Mouse (Mus musculus): Measurements from ENCODE around the gene Sparc. TPM values are rescaled to one million over a fixed set of nuclear protein-coding genes. Genes with fewer than 3 reads are reported as not detected.

The Sparc gene
- polyA plus RNA-seq (2012), result not detected in 2 replicates

DNA sequence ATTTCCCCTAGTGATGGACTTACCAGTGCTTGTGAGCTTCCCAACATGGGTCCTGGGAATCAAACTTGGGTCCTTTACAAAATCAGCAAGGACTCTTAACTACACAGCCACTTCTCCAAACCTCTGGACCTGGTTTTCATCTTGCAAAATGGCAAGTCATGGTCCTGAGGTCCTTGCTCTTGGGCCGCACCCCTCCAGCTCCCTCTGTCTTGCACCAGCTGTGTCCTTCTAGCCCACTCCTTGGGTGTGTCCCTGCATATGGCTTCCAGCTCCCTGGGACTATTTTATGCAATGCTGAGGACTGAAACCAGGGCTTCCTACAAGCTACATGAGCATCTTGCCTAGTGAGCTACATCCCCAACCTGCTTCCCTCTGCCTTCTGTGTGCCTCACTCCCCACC lies at the start of gene Sparc:
Gene Sparc (minus strand): TSS at position 206 of the 400 bp plus-strand sequence.
- TF ChIP-seq GATA1 (IDR thresholded peaks at IDR 0.05; ENCODE audit: low read length), result no peak

GRCm38 (mm10) chr11:55471467-55471866 lies 48.5 kb upstream of the Sparc start:
- TF ChIP-seq GATA1 (IDR thresholded peaks at IDR 0.05; ENCODE audit: low read length), result no peak

GRCm38 (mm10) chr11:55470761-55471160 lies 47.8 kb upstream of the Sparc start:
- no peak for TF ChIP-seq GATA1 (IDR thresholded peaks at IDR 0.05; ENCODE audit: low read length)

DNA sequence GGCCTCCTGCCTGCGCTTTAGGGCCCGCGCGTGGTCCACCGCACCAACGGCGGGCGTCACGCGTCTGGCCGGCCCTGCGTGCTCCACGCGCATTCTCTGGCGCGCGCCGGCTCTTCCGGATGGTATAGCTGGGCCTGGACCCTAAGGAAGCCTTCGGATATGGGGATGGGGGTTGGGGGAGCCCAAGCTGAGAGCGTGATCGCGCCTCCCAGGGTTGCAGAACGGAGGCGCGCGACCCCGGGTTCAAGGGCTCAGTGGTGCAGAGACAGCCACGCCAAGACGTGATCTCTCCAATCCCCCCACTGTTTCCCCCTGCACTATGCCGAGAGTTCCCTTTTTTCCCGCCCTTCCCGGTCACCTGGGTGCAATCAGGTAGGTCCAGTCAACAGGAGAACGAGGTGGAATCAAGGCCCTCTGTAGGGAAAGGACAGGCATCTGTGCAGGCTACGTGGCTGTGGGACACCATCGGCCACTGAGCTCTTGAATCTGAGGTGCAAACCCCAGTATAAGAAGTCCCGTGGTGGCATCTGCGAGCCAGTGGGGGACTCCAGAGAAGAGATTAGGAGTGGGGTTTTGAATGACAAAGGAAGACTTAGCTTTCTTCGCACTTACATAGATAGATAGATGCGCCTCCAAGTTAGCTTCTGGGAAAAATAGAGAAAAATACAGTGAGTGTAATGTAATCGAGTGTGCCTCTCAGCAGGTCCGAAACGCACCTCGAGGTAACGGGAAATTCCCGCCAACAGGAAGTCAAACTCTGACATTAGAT lies 47.1 kb upstream of the Sparc start:
- no peak for TF ChIP-seq GATA1 (IDR thresholded peaks at IDR 0.05; ENCODE audit: low read length)

DNA sequence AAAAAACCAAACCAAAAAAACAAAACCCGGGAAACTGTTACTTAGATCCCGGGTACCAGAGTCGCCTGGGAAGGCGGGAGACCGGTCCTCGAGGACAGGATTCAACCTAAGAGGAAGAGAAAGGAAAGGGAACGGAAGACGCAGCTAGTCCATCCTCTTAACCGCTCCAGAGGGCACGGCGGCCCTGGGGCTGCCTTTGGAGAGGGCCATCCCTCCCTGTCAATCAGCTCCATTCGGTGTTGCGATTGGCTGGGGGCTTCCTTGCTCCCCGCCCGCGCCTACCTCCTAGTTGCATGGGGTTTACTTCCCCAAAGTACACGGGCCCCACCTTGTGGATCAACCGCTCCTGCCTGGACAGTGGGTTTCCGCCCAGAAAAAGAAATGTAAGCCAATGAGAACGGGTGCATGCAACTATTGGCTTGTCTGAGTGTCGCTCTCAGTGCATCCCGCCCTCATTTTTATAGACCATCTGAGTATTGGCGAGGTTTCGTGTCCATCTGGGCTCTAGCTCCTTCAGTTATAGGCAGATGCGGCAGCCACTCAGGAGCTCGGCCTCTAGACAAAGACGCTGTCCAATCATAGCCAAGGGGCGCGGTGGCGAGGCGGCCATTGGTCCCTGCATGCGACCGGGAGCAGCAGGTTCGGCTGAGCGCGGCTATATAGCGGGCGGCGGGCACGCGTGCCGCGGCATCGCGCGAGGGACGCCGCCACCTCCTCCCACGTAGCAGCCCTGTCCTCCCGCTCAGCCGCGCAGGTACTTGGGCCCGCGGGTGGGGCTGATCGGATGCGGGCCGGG lies 46.3 kb upstream of the Sparc start, which contains the start of gene G3bp1:
Gene G3bp1 (plus strand): TSS at position 638 of the 796 bp plus-strand sequence.
- no peak for TF ChIP-seq GATA1 (IDR thresholded peaks at IDR 0.05; ENCODE audit: low read length)

DNA sequence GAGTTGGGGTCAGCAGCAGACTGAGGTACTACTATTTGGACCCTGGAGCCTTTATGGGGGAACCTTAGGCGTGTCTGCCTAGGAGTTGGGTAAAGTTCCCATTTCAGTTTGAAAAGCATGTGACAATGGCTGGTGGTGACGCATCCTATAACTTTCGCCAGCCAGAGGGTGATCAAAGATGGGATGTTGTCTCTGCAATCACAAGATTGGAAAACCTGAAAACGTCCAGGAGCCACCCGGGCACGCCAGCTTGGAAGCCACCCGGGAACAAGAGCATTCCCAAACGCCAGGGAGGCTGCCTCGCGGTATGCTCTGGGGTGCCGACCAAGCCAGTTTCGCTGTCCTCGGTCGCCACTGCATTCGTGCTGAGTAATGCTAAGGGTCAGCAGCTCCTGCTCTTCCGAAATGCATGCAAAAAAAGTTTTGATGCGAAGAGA lies 45.6 kb upstream of the Sparc start:
- no peak for TF ChIP-seq GATA1 (IDR thresholded peaks at IDR 0.05; ENCODE audit: low read length)

GRCm38 (mm10) chr11:55468012-55468411 lies 45.0 kb upstream of the Sparc start:
- no peak for TF ChIP-seq GATA1 (IDR thresholded peaks at IDR 0.05; ENCODE audit: low read length)

GRCm38 (mm10) chr11:55465177-55465576 lies 42.2 kb upstream of the Sparc start:
- TF ChIP-seq GATA1 (IDR thresholded peaks at IDR 0.05; ENCODE audit: low read length), result no peak

GRCm38 (mm10) chr11:55464707-55465106 lies 41.7 kb upstream of the Sparc start:
- no peak for TF ChIP-seq GATA1 (IDR thresholded peaks at IDR 0.05; ENCODE audit: low read length)

GRCm38 (mm10) chr11:55462149-55462548 lies 39.2 kb upstream of the Sparc start:
- TF ChIP-seq GATA1 (IDR thresholded peaks at IDR 0.05; ENCODE audit: low read length), result no peak

- no peak for TF ChIP-seq GATA1 (IDR thresholded peaks at IDR 0.05; ENCODE audit: low read length)
Observed at GRCm38 (mm10) chr11:55461019-55461645, 38.1 kb upstream of the Sparc start, which contains the start of gene Atox1. TSS of gene Atox1 (minus strand) at chr11:55461239.

- TF ChIP-seq GATA1 (IDR thresholded peaks at IDR 0.05; ENCODE audit: low read length), result no peak
Observed at GRCm38 (mm10) chr11:55460559-55461018, 37.6 kb upstream of the Sparc start.

DNA sequence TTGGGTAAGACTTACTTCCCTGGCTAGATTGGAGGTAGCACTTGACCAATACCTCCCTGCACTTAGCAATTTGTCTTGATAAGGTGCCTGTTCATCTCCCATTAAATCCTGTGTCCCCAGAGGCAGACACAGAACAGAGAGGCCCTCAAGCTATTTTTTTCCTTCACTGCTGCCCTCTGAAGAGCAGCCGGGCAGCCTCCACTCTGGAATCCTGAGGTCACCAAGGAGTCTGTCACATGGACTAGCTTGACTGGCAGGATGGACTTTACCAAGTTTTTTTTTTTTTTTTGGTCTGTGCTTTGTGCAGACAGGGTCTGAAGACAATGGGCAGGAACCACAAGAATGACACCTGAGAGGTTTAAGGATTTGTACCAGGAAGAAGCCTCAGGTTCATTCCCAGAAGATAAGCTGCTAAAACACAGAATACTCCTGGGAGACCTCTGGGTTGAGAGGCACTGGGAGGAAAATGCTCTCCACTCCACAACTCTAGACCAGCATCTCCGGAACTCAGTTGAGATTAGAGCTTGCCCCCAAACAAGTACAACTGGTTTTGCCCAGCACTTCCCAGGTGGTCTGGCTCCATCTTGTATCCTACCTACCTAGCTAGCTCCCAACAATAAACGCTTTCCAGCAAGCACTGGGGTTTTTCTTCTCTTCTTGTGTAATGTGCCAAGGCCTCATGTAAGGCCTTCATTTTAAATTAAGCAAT lies 37.0 kb upstream of the Sparc start:
- TF ChIP-seq GATA1 (IDR thresholded peaks at IDR 0.05; ENCODE audit: low read length), result no peak

DNA sequence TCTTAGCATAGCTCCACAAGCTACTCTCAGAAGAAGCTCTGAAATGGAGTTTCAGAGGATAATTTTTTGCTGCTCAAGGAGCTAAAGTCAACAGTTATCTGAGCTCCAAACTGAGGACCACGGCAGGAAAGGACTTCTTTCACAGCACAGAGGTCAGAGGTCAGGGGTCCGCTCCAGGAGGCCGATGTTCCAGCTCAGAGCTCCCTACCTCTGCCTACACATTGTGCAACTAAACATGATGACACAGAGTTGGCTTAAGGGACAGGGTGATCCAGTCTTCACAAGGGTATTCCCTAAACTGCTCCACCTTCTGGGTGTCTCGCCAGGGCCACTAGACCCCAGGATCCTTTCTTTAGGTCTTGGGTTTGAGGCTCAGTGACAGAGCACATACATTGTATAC lies 35.5 kb upstream of the Sparc start:
- TF ChIP-seq GATA1 (IDR thresholded peaks at IDR 0.05; ENCODE audit: low read length), result no peak

- TF ChIP-seq GATA1 (IDR thresholded peaks at IDR 0.05; ENCODE audit: low read length), result no peak
Observed at GRCm38 (mm10) chr11:55455166-55455565, 32.2 kb upstream of the Sparc start.

Data from G1E-ER4 (cell line).